Mouse (Mus musculus) liver, adult 2 months (tissue): Measurements from ENCODE around the gene Acvr2a.
A peak's percentile ranks its signal among the peaks of the same experiment; 100 is the strongest.

ENCODE experiments used
- CTCF ChIP-seq: fragments of 200-500 bp; IDR thresholded peaks from 2 replicates; pipeline ENCODE4 v1.5.1; 2011; ENCODE audit warnings: low read depth, low read length, control low read depth
- POLR2A ChIP-seq: fragments of 200-500 bp; IDR thresholded peaks from 2 replicates; pipeline ENCODE4 v1.6.1; 2011; ENCODE audit warnings: low read length, control low read depth; ENCODE audit not compliant: insufficient read depth; ENCODE audit errors: extremely low read depth

DNA sequence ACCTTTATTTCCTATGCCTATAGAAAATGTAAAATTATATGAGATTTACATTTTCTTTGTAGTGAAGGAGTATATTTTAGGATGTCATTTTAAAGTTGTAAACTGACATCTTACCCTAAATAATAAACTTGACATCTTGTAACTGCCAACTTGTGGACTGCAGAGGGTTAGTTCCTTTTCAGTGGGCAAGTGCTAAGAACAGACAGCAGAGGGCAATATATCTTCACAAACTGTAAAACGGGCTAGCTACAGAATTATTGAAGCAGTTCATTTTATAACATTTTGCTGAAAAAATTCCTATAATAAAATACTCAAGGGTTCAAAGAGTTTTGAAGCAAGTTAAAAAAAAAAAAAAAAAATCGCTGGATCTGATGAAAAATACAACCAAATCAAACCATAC is 95.0 kb downstream of the Acvr2a start:
- peak; percentile 12; the same call in 1 of the 2 replicates for TF ChIP-seq CTCF
- no peak for TF ChIP-seq POLR2A
